Mouse (Mus musculus) urinary bladder, postnatal 25 days (tissue): ENCODE measurements around the gene Noa1.

Source experiments
- DNase-seq: peaks from one replicate; pipeline ENCODE4 v3.0.0; 2022; ENCODE audit warnings: low spot score

Gene Noa1

GRCm38 (mm10) chr5:77253154-77253553, 56.7 kb downstream of the Noa1 start:
- no peak for DNase-seq

GRCm38 (mm10) chr5:77252115-77252827, 57.6 kb downstream of the Noa1 start:
- no peak for DNase-seq

DNA sequence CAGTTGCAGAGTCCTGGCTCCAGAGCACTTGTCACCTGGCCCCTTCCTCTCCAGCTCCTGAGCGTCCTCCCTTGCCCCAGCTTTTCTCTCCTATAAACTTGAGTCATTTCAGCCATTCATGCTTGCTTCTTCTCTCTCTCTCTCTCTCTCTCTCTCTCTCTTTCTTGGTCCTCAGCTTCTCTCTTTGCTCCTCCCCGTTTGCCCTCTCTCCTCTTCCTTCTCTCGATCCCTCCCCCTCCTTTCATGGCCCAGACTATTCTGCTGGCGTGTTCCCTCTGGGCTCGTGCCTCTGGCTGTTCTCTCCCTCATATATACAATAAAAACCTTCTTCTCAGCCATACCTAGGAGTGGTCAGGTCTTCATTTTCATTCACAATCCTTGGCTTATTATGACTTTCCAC, 58.2 kb downstream of the Noa1 start:
- DNase-seq, result no peak

- DNase-seq, result no peak
These were observed 59.8 kb downstream of the Noa1 start for GRCm38 (mm10) chr5:77250083-77250482.

DNA sequence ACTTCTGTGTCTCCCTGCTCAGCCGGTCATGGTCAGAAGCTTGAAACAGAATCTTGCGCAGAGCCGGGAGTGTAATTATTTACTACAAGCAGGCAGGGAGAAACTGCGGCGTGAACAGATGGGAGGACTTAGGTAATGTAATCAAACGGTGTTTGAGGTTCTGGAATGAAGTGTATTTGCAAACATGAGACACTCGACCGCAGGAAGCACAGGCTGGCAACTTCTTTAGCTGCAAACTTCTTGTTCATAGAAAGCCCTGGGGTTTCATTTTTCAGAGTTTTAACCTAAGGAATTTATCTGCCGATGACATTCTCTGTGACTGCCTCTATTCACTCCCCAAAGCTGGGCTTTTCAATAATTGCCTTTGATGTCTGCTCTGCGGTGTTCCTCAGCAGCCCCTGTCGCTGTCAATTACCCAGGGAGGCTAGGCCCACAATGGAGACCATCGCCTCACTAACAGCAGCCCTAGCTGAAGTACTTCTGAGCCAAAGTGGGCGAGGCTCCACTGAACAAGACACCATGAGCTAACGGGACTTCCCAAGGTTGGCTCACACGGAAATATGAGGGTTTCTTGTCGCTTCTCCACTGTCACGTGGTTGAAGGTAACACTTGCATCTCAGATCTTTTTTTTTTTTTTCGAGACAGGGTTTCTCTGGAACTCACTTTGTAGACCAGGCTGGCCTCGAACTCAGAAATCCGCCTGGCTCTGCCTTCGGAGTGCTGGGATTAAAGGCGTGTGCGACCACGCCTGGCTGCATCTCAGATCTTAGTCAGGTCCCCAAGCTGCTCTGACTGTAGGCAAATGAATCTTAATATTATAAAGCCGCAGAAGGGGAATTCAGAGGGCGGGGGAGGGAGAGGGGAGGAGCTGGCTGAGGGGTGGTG, 63.9 kb downstream of the Noa1 start:
- DNase-seq, result no peak

- no peak for DNase-seq
These were observed 64.5 kb downstream of the Noa1 start for GRCm38 (mm10) chr5:77245463-77245786.

DNA sequence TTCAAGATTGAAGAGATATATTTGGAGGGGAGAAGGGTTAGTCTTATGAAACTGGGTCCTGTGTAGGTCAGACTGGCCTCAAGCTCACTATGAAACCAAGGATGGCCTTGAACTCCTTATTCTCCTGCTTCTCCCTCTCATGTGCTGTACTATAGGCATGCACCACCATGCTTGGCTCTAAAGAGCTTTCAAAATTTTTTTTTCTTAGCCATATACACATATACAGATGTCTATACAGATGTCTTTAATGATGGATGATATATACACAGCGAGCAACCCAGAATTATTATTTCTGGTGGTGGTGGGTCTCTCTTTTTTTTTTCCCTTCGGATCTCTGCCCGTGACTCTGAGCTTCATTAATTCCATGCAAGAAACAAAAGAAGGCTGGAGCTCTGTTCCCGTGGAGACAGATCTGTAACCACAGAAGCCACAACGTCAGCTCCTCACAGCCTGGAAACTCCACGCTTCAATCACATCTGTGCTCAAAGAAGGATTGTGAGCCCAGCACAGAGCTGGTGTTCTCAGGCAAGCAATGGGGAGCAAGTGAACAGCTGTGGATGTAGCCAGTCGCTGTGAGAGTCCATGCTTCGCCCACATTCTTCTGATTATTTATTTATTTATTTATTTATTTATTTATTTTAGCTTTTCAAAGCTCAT, 65.4 kb downstream of the Noa1 start:
- DNase-seq, result no peak
